Mouse (Mus musculus): ENCODE data around the gene Siglecg.

DNA sequence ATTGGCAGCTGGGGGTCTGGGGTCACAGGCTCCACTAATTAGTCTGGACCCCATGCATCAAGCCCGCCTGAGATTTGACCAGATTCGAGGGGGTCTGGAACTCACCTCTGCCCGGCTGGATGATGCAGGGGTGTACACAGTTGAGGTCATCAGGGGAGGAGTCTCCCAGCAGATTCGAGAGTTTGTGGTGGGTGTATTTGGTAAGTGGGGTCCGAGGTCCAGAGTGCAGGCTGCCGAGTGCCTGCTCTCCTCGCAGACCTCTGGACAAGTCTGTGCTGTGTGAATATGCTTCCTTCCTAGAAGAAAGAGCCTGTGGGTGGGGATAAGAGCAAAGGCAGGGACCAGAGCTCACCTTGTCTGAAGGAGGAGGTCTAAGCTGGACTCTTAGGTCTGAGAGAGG is 56.0 kb downstream of the Siglecg start:
- TF ChIP-seq CTCF (IDR thresholded peaks at IDR 0.05; ENCODE audit: low read depth), result no peak
- no peak for TF ChIP-seq EP300 (IDR thresholded peaks at IDR 0.05; ENCODE audit: low read depth)
